Mouse (Mus musculus) MEL (cell line): ENCODE measurements at regions not wholly inside any gene's neighbourhood (a gene's known extent, or its start where the extent isn't known, plus 50 kb on each side); places are given as distances from the start of the nearest gene placed in this dataset.

Source experiments
- CTCF ChIP-seq, 3 experiments: IDR thresholded peaks in 2 of 3; conservative IDR thresholded peaks in 1 of 3; 2 replicates each; pipeline ENCODE4 v1.5.1; 2011 to 2012; ENCODE audit warnings: low read length in 3 of 3, low read depth in 2 of 3, mild to moderate bottlenecking in 2 of 3, improper control_type of control experiment in 1 of 3, inconsistent platforms in 1 of 3, mixed read lengths in 1 of 3, moderate library complexity in 1 of 3; ENCODE audit not compliant: control insufficient read depth in 1 of 3, insufficient read depth in 1 of 3, poor library complexity in 1 of 3, severe bottlenecking in 1 of 3
- EP300 ChIP-seq, 2 experiments: IDR thresholded peaks; 2 replicates each; pipeline ENCODE4 v1.6.1; 2011; ENCODE audit warnings: improper control_type of control experiment in 2 of 2, low read length in 2 of 2, low read depth in 1 of 2, mild to moderate bottlenecking in 1 of 2
- ETS1 ChIP-seq: IDR thresholded peaks from 2 replicates; pipeline ENCODE4 v1.6.1; 2012; ENCODE audit warnings: low read depth, mild to moderate bottlenecking, inconsistent platforms, low read length, improper control_type of control experiment, moderate library complexity
- HCFC1 ChIP-seq: IDR thresholded peaks from 2 replicates; pipeline ENCODE4 v1.6.1; 2012; ENCODE audit warnings: low read depth, mild to moderate bottlenecking, inconsistent platforms, low read length, improper control_type of control experiment, moderate library complexity
- POLR2A ChIP-seq, 2 experiments: IDR thresholded peaks; 2 replicates each; pipeline ENCODE4 v1.6.1; 2011 to 2012; ENCODE audit warnings: low read length in 2 of 2, mild to moderate bottlenecking in 2 of 2, control low read depth in 1 of 2, improper control_type of control experiment in 1 of 2, low read depth in 1 of 2, moderate library complexity in 1 of 2; ENCODE audit not compliant: control insufficient read depth in 1 of 2, insufficient read depth in 1 of 2, poor library complexity in 1 of 2
- POLR2AphosphoS5 ChIP-seq: IDR thresholded peaks from 2 replicates; pipeline ENCODE4 v1.6.1; 2012; ENCODE audit warnings: low read depth, borderline replicate concordance, mild to moderate bottlenecking, inconsistent platforms, low read length, moderate library complexity, mixed read lengths
- SMC3 ChIP-seq: IDR thresholded peaks from 2 replicates; pipeline ENCODE4 v1.6.1; 2011; ENCODE audit warnings: low read depth, low read length, improper control_type of control experiment
- TAL1 ChIP-seq: IDR thresholded peaks from 2 replicates; pipeline ENCODE4 v1.6.1; 2012; ENCODE audit warnings: mild to moderate bottlenecking, inconsistent platforms, low read length, moderate library complexity, mixed read lengths
- TBP ChIP-seq: IDR thresholded peaks from 2 replicates; pipeline ENCODE4 v1.8.0; 2011; ENCODE audit warnings: low read depth, low read length, improper control_type of control experiment
- USF2 ChIP-seq, 2 experiments: IDR thresholded peaks; 2 replicates each; pipeline ENCODE4 v1.6.1; 2011 to 2012; ENCODE audit warnings: improper control_type of control experiment in 2 of 2, low read length in 2 of 2, borderline replicate concordance in 1 of 2, inconsistent platforms in 1 of 2, low read depth in 1 of 2, mild to moderate bottlenecking in 1 of 2; ENCODE audit not compliant: insufficient read depth in 1 of 2
- ZC3H11A ChIP-seq: IDR thresholded peaks from 2 replicates; pipeline ENCODE4 v1.6.1; 2012; ENCODE audit warnings: low read depth, mild to moderate bottlenecking, inconsistent platforms, low read length, improper control_type of control experiment
- ZKSCAN1 ChIP-seq: IDR thresholded peaks from 2 replicates; pipeline ENCODE4 v1.6.1; 2012; ENCODE audit warnings: low read depth, mild to moderate bottlenecking, inconsistent platforms, low read length, improper control_type of control experiment, moderate library complexity
- ZNF384 ChIP-seq: IDR thresholded peaks from 2 replicates; pipeline ENCODE4 v1.6.1; 2012; ENCODE audit warnings: low read depth, mild to moderate bottlenecking, inconsistent platforms, low read length, improper control_type of control experiment

GRCm38 (mm10) chr16:57888138-57888537 lies 133.6 kb upstream of the Col8a1 start:
- TF ChIP-seq CTCF (IDR thresholded peaks at IDR 0.05 in 2 of 3, conservative IDR thresholded peaks at IDR 0.05 in 1 of 3; ENCODE audit: control insufficient read depth in 1 of 3, insufficient read depth in 1 of 3, low read depth in 2 of 3, low read length in 3 of 3, poor library complexity in 1 of 3, severe bottlenecking in 1 of 3) (no peak), SMC3 (no peak), POLR2AphosphoS5 (no peak), ETS1 (no peak), ZC3H11A (no peak), HCFC1 (no peak), TAL1 (no peak), ZNF384 (no peak), POLR2A (IDR thresholded peaks at IDR 0.05; ENCODE audit: control insufficient read depth in 1 of 2, insufficient read depth in 1 of 2, low read depth in 1 of 2, low read length in 2 of 2, poor library complexity in 1 of 2) (no peak), EP300 (IDR thresholded peaks at IDR 0.05; ENCODE audit: low read depth in 1 of 2, low read length in 2 of 2) (no peak), TBP (no peak), USF2 (IDR thresholded peaks at IDR 0.05; ENCODE audit: borderline replicate concordance in 1 of 2, insufficient read depth in 1 of 2, low read depth in 1 of 2, low read length in 2 of 2) (no peak), ZKSCAN1 (no peak)
